ENCODE assay signal across 24 mouse cellular contexts in the genomic region with DNA sequence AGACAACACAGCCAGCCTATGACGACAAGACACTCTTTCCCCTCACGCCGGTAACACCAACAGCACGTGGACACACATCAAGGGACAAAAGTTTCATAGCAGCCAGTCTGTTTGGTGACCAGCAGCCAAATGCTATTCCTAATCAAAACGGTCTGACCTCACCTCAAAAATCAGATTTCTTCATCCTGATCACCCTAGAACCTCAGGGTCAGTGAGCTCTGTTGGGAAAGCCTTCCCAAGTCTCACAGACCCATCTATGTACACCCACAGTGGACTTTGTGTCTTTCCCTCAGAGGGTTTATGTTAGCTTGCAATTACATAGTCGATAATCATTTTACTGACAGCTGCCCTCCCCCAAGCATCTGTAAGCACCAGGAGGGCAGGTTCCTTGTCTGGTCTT. TPM values are rescaled to one million over a fixed set of nuclear protein-coding genes. Genes with fewer than 3 reads are reported as not detected.
"Had no signal": no experiment of that assay in that cellular context is flagged by ENCODE, and none has a peak within 500 bp of the region (broad histone marks: within the 10 kb centered on the region; RNA-seq: fewer than 3 reads in every experiment).

No protein-coding gene starts in this region.

- H3K4me3 ChIP-seq: heart, embryonic 13.5 days; heart, embryonic 15.5 days; hindbrain, embryonic 13.5 days; hindbrain, embryonic 15.5 days; layer of hippocampus, adult 2 months; left cerebral cortex, adult 2 months; limb, embryonic 10.5 days; limb, embryonic 12.5 days had no signal

- H3K9ac ChIP-seq: forebrain, postnatal 0 days; heart, embryonic 13.5 days; heart, embryonic 15.5 days; hindbrain, embryonic 13.5 days; hindbrain, embryonic 15.5 days; limb, embryonic 12.5 days; liver, embryonic 14.5 days had no signal

- DNase-seq: forebrain, postnatal 0 days; gastrocnemius, postnatal 14 days; gastrocnemius, postnatal 36 days; heart, adult 18-20 months; heart, postnatal 14 days; heart, postnatal 36 days; kidney, adult 11 months; kidney, adult 8-10 months; kidney, postnatal 10 days; kidney, postnatal 36 days had no signal

- H3K27ac ChIP-seq: heart, embryonic 13.5 days; heart, embryonic 15.5 days; hindbrain, embryonic 13.5 days; hindbrain, embryonic 15.5 days; hindbrain, postnatal 0 days; layer of hippocampus, adult 2 months; left cerebral cortex, adult 2 months; limb, embryonic 10.5 days; limb, embryonic 12.5 days; liver, embryonic 14.5 days had no signal

- H3K36me3 ChIP-seq: heart, embryonic 13.5 days; heart, embryonic 15.5 days; hindbrain, embryonic 13.5 days; hindbrain, embryonic 15.5 days; limb, embryonic 10.5 days; limb, embryonic 12.5 days had no signal

RNA-seq across cellular contexts. Expression of gene Casr, which starts 2.4 kb away (rescaled TPM):
- total RNA-seq: heart, adult 18-20 months; heart, postnatal 14 days; hematopoietic stem cell, adult 5-6 weeks had no signal
- polyA plus RNA-seq: heart, embryonic 15.5 days; heart, postnatal 0 days; hindbrain, embryonic 11.5 days; hindbrain, embryonic 13.5 days; intestine, embryonic 16.5 days; liver, embryonic 14.5 days had no signal
